Mouse (Mus musculus) gastrocnemius, adult 2 months (tissue): Measurements from ENCODE around the gene Pigc. TPM values are rescaled to one million over a fixed set of nuclear protein-coding genes. Genes with fewer than 3 reads are reported as not detected.

ENCODE experiments used
- DNase-seq: peaks from one replicate; pipeline ENCODE4 v3.0.0; 2022
- H3K27ac ChIP-seq: fragments of 200-600 bp; 2 replicates; pipeline ENCODE4 v1.8.1; 2022; ENCODE audit warnings: mild to moderate bottlenecking
- H3K4me3 ChIP-seq: fragments of 200-600 bp; 2 replicates; pipeline ENCODE4 v1.8.1; 2022; ENCODE audit warnings: mild to moderate bottlenecking, moderate library complexity
- CTCF ChIP-seq: fragments of 200-600 bp; IDR thresholded peaks from 2 replicates; pipeline ENCODE4 v1.8.1; 2022; ENCODE audit warnings: antibody characterized with exemption, mild to moderate bottlenecking, moderate library complexity
- intact Hi-C: fragments of 180-260 bp; cut with DNase I; formaldehyde crosslinking; loops from one replicate; pipeline ENCODE4 v1.15.1; 2025
- total RNA-seq, 2 experiments: library from RNA; stranded (reverse); gene quantifications; 2 replicates each; pipeline ENCODE4 v1.2.3; 2021

Pigc gene
- total RNA-seq, 2 experiments from 2014 or later: 14.4 to 15.6 TPM

GRCm38 (mm10) chr1:161951009-161951779 is 17.8 kb upstream of the Pigc start:
- Histone ChIP-seq H3K4me3 (no peak overlapping the region), H3K27ac (no peak overlapping the region)
- DNase-seq: no peak
- intact Hi-C loops: no loop called here
- TF ChIP-seq CTCF: no peak

- Histone ChIP-seq H3K4me3 (no peak overlapping the region), H3K27ac (no peak overlapping the region)
- TF ChIP-seq CTCF: no peak
- no peak for DNase-seq
- intact Hi-C loops: no loop called here
Measured at GRCm38 (mm10) chr1:161952599-161952998, 16.4 kb upstream of the Pigc start.

- no peak overlapping the region for H3K27ac ChIP-seq
- intact Hi-C loops: no loop called here
- TF ChIP-seq CTCF: no peak
- no peak for DNase-seq
- H3K4me3 ChIP-seq: no peak overlapping the region
Measured at GRCm38 (mm10) chr1:161955846-161956245, 13.1 kb upstream of the Pigc start.

GRCm38 (mm10) chr1:161957964-161958950 is 10.7 kb upstream of the Pigc start:
- TF ChIP-seq CTCF: no peak
- DNase-seq: no peak

GRCm38 (mm10) chr1:161962465-161963377 is 6.3 kb upstream of the Pigc start:
- no peak for DNase-seq

More at GRCm38 (mm10) chr1:161957964-161958950, 10.7 kb upstream of the Pigc start:
- intact Hi-C loops: no loop called here
- H3K27ac ChIP-seq: no peak overlapping the region
- no peak overlapping the region for H3K4me3 ChIP-seq

GRCm38 (mm10) chr1:161967936-161968335 is 1.1 kb upstream of the Pigc start:
- no peak for TF ChIP-seq CTCF
- DNase-seq: no peak

More at GRCm38 (mm10) chr1:161962465-161963377, 6.3 kb upstream of the Pigc start:
- Histone ChIP-seq H3K4me3 (no peak overlapping the region), H3K27ac (no peak overlapping the region)
- intact Hi-C loops: no loop called here
- TF ChIP-seq CTCF: peak; percentile 50

DNA sequence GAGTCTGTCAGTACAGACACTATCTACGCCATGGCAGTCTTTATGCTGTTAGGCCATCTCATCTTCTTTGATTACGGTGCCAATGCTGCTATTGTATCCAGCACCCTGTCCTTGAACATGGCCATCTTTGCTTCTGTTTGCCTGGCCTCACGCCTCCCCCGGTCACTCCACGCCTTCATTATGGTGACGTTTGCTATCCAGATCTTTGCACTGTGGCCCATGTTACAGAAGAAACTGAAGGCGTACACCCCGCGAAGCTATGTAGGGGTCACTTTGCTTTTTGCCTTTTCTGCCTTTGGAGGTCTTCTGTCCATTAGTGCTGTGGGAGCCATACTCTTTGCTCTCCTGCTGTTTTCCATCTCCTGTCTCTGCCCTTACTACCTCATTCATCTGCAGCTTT is 1.9 kb downstream of the Pigc start:
- Histone ChIP-seq H3K27ac (no peak overlapping the region), H3K4me3 (no peak overlapping the region)
- DNase-seq: no peak
- TF ChIP-seq CTCF: no peak
- intact Hi-C loops: loop anchor here (10.0 kb wide), 1 partner anchor 216 kb away; no protein-coding TSS in a partner anchor

More at GRCm38 (mm10) chr1:161967936-161968335, 1.1 kb upstream of the Pigc start:
- intact Hi-C loops: loop anchor here (5.0 kb wide), 1 partner anchor 91 kb away; the partner anchor contains the start of gene Suco
- 0 out of 2 replicates have a peak overlapping the region, but pooled peaks have one; percentile 95 for H3K27ac ChIP-seq
- H3K4me3 ChIP-seq: no peak overlapping the region

DNA sequence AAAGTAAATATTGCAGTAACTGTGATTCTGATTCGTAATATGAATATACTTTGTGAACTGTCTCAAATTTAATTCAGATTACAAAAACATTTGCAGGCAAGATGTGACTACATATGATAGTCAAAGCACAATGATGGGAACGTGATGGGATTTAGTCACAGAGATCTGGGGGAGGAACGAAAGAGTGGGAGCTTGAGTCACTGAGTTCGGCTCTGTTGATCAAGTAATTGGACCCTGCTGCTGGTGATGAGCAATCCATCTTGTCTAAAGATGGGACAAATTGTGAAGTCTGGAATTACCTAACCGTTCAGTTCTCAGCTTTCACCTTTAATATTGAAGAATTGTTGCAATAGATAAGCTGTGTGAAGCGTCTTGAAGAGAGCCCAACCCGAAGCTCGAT is 3.2 kb downstream of the Pigc start:
- no peak for TF ChIP-seq CTCF
- Histone ChIP-seq H3K4me3 (no peak overlapping the region), H3K27ac (no peak overlapping the region)
- DNase-seq: no peak
- intact Hi-C loops: loop anchor here (10.0 kb wide), 1 partner anchor 217 kb away; no protein-coding TSS in a partner anchor

DNA sequence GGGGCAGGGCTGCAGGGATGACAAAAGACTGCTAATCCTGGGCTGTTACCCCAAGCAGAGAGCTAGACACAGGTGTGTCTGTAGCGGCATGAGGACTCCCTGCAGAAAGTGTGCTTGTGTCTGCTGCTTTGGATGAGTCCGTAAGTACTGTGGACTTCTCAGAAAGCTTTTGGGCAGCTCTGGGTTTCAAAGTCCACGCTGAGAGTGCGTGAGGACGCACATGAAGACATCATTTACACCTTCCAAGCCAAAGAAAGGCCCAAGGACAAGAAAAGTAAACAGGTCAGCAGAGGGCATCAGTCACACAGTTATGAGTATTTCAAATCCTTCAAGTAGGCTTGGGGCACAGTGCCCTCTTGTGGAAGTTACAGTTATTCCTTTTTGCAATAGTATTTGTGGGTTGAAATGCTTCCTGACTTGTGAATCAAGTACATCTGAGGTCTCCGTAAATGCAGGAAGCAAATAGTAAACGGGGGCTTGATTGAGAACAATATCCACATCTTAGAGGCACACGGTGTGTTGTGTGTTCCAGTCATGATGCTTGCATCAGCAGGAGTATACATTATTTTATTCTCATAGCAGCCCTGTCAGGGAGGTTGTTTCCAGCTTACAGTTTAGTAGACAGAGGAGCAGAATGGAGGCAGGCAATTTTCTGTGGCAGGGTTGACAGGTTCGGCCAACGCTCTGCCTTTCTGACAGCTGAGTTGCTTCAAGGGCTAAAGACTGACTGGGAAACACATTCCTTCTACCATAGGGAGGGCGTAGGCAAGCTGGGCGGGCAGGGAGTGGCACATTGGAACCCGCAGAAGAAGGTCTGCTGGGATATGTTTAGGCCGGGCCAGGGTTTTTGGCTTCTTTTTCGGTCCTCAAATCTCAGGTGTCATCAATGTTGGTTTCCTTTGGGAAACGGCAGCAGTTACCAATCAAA is 7.5 kb downstream of the Pigc start:
- peak; percentile 94 for TF ChIP-seq CTCF
- peak overlapping the region; percentile 38 for H3K27ac ChIP-seq
- DNase-seq: peak; percentile 74
- intact Hi-C loops: loop anchor here (1.0 to 10.0 kb wide), 2 partner anchors 222 to 338 kb away; no protein-coding TSS in a partner anchor
- no peak overlapping the region for H3K4me3 ChIP-seq

- H3K27ac ChIP-seq: peak overlapping the region; percentile 38
- intact Hi-C loops: loop anchor here (10.0 kb wide), 1 partner anchor 223 kb away; no protein-coding TSS in a partner anchor
- peak; percentile 56 for DNase-seq
- no peak overlapping the region for H3K4me3 ChIP-seq
- no peak for TF ChIP-seq CTCF
Measured at GRCm38 (mm10) chr1:161977331-161977730, 8.3 kb downstream of the Pigc start.
